Mouse (Mus musculus) yolk sac, embryonic 10.5 days (tissue): Measurements from ENCODE around the gene Sfxn3.
A peak's percentile ranks its signal among the peaks of the same experiment; 100 is the strongest.
"Not testable (repeated sequence)": the region's sequence is repeated elsewhere in the genome, so short reads cannot be mapped to it uniquely, and the experiment has no call there.

ENCODE experiments used
- DNase-seq: peaks from one replicate; pipeline ENCODE4 v3.0.0-alpha.2; 2017; ENCODE audit warnings: low spot score

The Sfxn3 gene

DNA sequence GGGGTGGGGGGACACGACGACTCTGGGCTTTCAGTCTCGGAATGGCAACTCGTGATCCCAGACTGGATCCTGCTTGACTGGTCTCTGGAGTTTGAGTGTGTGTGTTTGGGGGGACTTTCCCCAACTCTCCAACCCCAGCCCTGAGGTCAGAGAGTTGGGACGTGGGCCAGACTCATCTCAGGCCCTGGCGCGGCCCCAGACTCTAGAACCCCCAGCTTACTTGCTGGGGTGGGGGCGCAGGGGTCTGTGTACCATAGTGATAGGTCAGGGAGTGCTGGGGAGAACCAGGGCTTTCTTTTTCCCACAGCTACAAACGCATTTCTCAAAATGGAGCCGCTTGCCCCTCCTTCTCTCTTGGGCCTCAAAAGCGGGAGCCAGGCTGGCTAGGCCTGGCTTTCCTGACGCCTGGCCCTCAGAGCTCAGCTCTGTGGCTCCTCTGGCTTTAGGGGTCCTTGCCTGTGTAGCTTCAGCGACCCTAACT, 28.9 kb upstream of the Sfxn3 start:
- DNase-seq, result no peak

DNA sequence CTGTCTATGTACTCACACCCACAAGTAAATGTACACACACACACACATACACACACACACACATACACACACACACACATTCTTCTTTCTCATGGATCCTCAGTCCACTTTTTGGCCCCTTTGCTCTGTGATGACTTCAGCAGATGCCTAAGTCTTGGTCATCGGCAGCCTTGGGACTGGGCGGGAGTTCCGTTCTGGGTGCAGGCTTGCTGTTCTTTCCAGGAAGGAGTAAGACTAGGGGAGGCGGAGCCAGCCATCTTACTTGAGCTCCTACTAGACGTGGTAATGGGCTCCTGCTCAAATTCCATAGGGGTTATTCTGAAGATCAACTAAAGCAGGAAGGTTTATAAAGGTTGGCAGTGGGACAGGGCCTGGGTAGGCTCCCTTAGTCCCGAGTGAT, 27.0 kb upstream of the Sfxn3 start:
- peak; percentile 50 for DNase-seq

DNA sequence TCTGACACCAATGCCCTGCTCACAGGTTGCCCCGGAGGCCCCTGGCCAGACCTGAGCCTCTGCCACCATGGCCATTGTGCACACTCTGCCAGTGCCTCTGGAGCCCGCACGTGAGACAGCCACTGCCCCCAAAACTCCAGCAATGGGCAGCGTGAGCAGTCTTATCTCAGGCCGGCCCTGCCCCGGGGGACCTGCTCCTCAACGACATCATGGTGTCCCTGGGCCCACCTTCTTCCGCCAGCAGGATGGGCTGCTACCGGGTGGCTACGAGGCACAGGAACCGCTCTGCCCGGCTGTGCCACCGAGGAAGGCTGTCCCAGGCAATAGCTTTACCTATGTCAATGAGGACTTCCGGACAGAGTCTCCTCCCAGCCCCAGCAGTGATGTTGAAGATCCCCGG, 25.9 kb upstream of the Sfxn3 start:
- DNase-seq, result no peak

DNA sequence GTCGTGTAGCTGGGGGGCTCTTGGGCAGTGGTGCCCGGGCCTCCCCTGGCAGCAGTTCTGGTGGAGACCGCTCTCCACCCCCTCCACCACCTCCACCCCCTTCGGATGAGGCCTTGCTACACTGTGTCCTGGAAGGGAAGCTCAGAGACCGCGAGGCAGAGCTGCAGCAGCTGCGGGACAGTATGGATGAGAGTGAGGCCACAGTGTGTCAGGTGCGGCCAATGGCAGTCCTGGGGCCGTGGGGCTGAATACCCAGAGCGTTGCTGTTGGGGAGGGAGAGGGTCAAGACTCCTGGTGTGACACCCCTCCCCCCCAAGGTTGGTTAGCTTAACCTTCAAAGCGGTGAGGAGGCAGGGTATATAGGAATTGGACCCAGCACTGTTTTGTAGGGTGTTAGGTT, 23.3 kb upstream of the Sfxn3 start:
- DNase-seq, result no peak

DNA sequence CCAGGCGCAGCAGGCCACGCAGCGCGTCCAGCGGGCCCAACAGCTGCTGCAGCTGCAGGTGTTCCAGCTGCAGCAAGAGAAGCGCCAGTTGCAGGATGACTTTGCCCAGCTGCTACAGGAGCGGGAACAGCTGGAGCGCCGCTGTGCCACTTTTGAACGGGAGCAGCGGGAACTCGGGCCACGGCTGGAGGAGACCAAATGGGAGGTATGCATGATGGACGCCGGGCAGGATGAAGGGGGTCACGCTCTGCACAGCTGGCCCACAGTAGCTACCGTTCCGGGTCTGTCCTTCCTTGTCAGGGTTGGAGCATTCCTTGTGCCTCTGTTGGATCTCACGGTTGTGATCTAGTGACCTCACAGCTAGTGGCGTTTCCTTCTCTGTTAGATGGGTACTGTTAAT, 22.5 kb upstream of the Sfxn3 start:
- DNase-seq, result no peak

DNA sequence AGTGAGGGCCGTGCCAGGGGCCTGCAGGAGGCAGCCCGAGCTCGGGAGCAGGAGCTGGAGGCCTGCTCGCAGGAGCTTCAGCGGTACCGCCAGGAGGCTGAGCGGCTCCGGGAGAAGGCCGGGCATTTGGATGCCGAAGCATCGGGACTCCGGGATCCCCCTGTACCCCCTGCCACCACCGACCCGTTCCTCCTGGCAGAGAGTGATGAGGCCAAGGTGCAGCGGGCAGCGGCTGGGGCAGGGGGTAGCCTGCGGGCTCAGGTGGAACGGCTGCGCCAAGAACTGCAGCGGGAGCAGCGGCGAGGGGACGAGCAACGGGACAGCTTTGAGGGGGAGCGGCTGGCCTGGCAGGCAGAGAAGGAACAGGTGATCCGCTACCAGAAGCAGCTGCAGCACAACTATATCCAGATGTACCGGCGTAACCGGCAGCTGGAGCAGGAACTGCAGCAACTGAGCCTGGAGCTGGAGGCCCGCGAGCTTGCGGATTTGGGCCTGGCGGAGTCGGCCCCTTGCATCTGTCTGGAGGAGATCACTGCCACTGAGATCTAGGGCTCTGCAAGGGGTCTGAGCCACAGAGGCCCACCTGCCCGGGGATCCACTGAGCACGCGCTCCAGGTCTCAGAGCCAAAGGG, 21.2 kb upstream of the Sfxn3 start:
- no peak for DNase-seq

DNA sequence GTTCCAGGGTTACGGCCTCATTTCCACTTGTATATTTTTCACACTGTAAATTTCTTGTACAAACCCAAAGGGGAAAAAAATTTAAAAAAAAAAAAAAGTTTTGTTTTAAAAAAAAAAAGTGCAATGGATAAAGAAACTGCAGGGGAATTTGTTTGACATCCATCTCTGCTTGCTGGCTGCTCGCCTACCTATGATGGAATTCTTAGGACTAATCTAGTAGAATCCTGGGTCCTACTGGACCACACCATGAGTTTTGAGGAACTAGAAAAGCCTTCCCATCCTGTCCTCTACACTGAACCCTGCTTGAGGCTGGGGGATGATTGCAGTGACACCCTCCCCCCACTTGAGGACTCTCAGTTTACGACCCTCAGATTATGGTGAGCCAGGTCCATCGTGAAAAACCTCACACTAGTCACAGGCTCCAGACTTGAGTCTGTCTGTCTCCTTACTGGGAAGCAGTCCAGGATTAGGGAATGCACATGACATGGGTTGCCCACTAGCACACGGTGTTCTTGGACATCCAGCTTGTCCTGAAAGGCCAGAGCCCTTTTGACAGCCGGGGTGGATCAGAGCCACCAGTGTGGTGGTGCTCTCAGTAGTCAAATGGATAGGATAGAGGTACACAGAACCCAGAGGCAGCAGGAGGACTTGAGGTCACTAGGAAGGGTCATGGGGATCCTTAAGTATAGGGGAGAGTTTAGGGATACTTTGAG, 20.2 kb upstream of the Sfxn3 start:
- DNase-seq, result no peak

DNA sequence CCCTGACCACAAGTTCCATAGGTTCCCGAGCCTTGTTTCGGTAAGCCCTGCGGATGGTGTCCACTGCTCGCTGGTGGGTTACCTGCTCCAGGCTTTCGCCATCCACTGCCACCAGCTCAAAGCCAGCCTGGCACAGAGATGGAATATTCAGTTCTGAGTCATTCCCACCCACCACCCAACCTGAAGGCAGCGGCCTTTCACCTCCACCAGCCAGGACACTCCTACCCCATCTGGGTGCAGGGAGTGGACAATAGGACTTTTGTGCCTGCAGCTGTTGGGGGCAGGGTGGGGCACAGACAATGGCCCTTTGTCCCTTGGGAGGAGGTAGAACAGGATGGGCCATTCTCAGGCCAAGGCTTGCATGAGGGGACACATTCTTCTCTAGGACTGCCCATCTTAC, 19.5 kb upstream of the Sfxn3 start:
- no peak for DNase-seq

DNA sequence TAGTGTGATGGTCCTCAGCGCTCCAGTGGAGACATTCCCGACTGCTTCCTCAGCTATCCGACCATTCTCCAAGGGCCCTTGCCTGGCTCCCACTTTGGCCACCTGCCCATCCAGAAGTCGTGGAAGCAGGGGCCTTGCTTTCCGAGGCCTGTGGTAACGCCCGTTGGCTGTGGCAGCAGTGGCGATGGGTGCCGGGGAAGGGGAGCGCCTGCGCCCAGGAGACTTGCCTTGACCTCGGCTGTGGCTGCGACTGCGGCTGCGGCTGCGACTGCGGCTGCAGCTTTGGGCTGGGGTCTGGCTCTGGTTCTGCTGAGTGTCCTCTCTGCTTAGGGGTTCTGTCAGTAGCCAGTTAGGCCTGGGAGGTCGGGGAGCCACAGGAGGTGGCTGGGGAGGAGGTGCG, 18.6 kb upstream of the Sfxn3 start:
- DNase-seq, result no peak

DNA sequence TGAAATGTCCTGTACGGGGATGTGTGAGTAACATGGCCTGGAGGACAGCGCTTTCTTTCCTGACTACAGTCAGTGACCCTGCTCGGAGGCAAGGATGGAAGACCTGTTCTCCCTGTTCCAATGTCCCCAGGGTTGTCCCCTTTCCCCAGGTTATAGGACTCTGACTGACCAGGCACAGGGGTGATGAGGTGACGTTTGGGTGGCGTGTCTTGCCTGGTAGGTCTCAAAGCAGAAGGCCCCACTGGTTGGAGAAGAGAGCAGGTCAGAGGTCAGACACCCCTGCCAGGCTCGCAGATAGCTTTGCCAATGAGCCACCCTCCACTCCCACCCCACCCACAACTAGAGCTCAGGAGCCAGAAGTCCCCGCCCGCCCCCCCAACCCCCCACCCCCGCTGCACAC, 17.7 kb upstream of the Sfxn3 start:
- DNase-seq, result no peak

DNA sequence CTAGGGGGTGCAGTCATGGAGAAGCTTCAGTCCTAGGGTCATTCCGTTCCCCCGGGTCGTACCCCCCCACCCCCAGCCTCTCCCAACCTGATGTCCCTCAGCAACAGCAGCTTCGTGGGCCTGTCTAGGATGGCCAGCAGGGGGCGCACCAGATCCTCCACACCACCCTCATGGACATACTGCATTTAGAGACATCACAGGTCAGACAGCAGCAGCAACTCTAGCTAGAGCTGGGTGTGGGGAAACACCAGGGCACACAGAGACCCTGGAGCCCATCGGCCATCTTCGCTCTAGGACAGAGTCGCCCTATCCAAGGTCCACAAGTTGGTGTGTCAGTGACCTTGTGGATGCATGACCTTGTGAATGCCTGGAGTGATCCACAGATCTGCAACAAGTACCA, 17.2 kb upstream of the Sfxn3 start:
- no peak for DNase-seq

DNA sequence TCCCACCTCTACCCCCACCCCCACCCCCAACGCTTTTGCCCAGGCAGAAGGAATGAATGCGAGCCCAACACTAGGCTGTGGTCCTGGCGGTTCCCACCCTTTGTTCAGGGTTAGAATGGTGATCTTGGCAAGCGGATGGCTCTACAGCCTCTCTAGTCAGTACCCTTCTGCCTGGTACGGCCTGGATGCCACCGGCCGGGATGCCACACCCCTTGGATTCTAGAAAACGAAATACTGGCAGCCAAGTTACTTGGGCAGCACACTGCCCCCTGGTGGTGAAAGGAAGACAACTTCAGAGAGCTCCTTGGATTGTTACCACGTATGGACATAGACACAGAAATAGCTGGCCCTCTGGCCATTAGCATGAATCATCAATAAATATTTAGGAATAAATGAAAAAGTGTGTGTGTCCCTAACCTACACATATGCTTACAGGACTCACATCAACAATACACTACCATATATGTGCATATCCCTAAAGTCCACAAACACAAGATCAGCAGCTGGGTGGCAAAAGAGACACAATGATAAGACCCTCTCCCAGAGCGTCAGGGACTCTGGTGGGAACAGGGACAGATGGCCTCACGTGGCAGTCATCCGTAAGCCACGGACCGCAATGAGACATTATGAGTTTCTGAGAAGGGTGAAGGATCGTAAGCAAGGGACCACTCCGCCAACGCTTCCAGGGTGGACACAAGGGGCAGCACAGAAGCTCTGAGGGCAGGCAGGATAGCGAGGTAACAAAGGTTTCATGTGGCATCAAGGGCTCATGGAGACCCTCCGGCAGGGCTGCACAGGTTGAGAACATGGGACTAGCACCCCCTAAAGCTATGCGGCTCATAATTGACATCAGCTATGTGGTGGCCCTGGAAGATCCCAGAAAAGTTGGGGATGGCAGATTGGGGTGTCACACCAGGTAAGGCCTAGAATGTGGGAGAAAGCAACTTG, 16.3 kb upstream of the Sfxn3 start:
- DNase-seq, result peak; percentile 57

DNA sequence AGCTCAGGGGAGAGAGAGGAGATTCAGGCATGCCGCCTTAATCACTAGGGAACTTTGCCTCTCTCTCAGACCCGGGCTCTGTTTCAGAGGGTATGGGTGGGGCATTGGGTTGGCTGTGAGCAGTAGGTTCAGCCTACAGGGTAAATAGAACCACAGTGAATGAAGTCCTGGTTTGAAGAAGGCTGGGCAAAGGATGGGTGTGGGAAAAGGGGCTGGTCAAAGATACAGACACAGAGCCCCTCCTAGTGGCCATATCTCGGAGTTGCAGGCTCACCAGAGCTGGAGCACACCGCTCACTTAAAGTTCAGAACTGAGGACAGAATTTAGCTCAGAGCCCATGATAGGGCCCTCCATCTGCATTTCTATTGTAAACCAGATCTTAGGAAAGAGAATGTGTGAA, 15.5 kb upstream of the Sfxn3 start:
- peak; percentile 48 for DNase-seq

DNA sequence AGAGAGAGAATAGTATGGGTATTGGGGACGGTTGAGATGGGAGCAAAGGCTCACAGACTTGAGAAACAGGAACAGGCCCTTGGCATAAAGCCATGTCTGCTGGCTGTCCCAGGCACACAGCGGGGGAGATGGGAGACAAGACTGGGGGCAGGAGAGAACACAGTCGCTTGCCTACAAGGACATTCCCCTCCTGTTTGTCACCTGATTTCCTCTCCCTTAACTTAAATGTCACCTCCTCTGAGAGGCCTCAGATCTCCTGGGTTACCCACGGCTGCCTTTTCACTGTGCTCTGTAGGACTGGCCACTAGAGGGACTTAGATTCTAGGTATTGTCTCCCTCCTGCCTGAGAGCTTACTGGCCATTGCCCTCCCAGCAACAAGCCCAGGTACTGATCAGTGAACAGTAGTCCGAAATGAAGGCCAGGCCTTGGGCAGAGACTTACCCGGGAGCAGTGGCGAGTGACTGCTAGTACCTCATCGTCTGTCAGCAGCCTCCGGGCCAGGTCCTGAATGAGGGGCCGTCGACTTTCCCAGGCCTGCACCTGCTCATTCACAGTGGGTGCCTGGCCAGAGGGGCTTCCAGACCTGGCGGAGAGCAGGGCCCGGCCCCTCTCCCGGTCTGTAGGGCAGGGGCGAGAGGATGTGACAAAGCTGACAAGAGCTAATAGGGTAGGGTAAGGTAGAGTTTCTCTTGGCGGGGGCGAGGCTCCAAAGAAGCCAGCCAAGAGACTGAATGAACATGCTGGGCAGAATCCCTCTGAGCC, 14.6 kb upstream of the Sfxn3 start:
- no peak for DNase-seq

DNA sequence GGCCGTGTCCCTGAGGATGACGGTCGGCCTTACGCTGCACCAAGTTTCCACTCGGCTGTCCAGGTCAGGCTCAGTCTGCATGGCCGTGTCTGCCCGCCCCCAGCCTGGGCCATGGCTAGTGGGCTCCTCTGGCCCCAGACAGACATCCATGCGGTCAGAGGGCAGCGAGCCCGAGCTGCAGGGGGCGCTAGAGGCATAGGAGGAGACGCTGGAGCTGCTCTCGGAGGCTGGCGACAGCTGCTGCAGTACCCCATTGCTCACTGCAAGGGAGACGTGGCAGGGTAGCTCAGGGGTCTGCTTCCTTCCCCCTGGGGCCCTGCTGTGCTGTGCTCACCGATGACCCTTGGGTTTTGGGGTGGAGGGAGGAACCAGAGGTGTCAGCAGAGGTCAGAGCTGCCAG, 10.4 kb upstream of the Sfxn3 start:
- no peak for DNase-seq

DNA sequence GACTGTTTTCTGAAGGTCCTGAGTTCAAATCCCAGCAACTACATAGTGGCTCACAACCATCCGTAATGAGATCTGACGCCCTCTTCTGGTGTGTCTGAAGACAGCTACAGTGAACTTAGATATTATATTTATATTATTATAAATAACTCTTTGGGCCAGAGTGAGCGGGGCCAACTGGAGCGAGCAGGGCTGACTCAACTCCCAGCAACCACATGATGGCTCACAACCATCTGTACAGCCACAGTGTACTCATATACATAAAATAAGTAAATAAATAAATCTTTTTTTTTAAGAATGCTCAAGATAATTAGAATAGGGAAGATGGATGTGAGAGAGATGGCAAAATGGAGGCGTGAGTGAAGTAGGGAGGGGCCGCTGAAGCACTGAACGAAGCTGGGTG, 9.1 kb upstream of the Sfxn3 start:
- DNase-seq, result not testable (repeated sequence)

DNA sequence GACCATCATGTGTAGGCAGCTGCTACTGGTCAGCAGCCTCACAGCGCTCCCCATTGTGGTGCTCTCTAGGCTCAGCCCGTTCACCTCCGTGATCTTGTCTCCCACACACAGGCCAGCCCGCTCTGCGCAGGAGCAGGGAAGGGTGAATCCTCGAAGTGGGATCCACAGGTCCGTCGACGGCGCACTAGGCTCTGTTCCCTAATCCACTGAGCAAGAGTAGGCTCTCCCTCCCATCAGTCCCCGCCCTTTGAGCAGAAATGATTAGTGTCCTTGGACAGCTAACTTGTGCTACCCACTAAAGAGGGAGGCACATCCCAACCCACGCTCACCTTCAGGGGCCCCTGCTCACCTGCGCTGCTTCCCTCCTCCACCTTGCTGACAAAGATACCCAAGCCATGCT, 7.1 kb upstream of the Sfxn3 start:
- DNase-seq, result no peak

DNA sequence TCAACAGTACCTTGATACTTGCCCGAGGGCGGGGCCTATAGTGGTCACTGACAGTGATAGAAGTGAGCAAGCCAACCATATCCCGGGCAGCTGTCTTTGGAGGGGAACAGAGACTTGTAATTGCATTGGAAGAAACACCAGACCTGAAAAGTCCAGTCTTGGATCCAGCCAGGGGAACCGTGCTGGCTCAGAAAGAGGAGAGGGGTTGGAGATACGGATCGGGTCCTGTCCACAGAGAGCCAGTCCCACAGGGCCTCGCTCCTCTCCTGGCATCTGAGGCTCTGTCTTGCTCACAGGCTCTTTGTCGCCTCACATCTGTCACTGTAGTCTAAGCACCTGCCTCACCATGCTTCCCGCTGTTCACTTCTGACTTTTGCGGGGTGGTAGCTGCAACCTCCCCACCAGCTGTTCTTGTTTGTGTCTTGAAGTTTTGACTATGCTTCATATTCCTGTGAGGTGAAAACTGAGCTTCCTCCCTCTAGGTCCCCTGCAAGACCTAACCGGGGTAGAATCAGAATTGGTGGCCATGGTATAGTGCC, 2.8 kb upstream of the Sfxn3 start:
- no peak for DNase-seq

DNA sequence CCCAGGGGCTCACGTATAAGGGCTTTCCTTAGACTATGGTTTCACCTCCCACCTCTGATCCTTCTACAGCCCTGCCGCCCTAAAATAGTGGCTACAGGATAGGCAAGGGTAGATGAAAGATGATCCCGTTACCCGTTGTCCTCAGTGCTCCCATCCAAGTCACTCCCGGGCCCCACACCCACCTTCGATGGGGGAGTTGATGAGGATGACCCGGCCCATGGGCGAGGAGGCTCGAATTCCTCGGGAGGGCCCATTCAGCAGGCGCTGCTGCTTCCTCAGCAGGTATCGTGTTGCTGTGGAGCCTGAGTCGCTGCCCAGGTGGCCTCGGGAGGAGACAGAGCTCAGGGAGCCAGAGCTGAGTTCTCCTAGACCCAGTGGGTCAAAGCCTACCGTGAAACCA, 2.1 kb upstream of the Sfxn3 start:
- no peak for DNase-seq

DNA sequence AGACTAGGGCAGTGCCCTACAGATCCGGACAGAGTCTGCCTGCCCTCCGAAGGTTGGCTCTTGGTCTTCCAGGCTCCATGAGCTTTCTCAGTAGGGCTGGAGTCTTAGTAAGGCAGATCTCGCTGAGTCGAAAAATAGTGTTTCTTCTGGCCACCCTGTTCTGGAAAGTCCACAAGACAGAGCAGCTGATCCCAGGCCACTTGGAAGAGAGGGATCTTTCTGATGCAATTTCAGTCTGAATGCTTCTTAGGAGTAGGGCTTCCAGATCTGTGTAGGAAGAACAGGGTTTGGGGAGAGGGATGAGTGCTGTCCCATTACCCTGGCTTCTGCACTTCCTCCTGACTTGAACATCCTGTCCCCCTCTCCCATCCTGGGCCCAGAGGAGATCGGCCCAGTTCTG, 1.7 kb upstream of the Sfxn3 start, which contains the start of gene Pdzd7:
TSS of gene Pdzd7 (minus strand) at position 67 of the 400 bp plus-strand sequence.
- no peak for DNase-seq

DNA sequence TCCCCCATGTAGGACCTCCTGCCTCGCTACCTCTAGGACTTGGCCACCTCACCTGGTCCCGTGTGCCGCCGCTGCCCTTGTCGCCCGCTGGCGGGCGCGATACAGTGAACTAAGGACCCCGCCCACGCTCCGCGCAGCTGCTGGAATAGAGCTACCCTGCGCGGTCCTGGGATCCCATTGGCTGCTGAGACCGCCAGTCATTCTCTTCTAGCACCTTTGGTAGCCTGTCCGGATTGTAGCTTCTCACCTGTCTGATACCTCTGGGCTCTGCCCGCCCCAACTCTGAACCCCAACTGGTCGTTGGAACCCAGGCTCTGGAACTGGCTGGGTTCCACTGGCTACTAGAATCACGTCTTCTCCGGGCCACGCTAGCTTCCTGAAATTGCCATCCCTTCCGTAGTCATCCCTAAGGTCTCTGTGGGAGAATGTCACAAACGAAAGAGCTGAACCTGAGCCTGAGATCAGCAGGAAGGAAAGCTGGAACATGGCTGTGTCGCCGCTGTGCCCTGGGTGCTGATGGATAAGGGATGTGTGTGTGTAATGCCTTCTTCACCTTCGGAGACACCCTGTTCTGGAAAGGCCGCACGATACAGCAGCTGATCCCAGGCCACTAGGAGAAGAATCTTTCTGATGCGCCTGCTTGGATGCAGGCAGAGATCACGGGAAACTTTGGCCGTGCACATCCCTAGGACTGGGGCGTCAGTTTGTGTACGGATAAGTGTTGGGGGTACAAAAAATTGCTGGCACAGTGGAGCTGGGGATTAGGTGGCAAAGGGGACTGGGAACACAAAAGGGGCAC, 581 bp upstream of the Sfxn3 start:
- peak; percentile 58 for DNase-seq
